Mouse (Mus musculus): ENCODE measurements at regions not wholly inside any gene's neighbourhood (a gene's known extent, or its start where the extent isn't known, plus 50 kb on each side); places are given as distances from the start of the nearest gene placed in this dataset.
A peak's percentile ranks its signal among the peaks of the same experiment; 100 is the strongest.

DNA sequence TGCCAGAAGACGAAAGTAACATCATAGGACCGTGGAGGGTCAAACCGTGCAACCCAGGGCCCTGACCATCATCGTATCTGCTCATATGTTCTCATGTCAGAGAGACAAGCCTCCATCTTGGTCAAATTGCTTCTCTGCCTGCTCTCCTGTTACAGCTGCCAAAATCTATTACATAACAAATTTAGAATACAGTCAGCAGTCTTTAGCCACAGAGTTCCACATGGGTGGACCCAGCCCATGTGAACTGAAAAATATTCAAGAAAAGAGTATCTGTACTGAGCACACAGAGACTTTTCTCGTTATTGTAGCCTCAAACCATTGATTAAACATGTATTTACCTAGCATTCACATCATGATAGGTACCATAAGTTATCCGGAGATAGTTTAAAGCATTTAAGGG lies 155.2 kb upstream of the Haao start:
- no peak for DNase-seq (ENCODE audit: low spot score in 2 of 2)
- no peak for TF ChIP-seq CTCF (conservative IDR thresholded peaks at IDR 0.05)
- H3K27ac ChIP-seq = no peak overlapping the region
- no peak overlapping the region for H3K4me3 ChIP-seq

GRCm38 (mm10) chr17:84002327-84002726 lies 154.6 kb upstream of the Haao start:
- Histone ChIP-seq H3K4me3 (no peak overlapping the region), H3K27ac (no peak overlapping the region)
- no peak for TF ChIP-seq CTCF (conservative IDR thresholded peaks at IDR 0.05)
- DNase-seq (ENCODE audit: low spot score in 2 of 2) = no peak

DNA sequence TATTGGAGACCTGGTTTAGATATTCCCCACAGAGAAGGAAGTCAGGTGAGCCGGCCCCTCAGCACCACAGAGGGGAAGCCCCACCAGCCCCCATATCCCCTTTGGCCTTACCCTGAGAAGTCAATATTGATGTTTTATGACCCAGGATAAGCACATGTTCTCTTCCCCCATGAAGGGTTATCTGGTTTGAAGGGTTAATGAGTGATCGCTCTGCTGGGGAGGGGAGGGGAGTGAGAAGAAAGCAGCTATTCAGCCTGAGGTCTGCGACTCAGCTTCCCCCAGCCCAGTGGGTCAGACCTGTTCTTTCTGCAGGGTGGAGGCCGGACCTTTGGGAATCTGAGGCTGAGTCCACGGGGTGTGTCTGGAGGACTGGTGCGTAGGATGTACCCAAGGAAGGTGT lies 152.4 kb upstream of the Haao start:
- no peak for TF ChIP-seq CTCF (conservative IDR thresholded peaks at IDR 0.05)
- Histone ChIP-seq H3K4me3 (no peak overlapping the region), H3K27ac (no peak overlapping the region)
- DNase-seq (ENCODE audit: low spot score in 2 of 2) = no peak

- TF ChIP-seq CTCF (conservative IDR thresholded peaks at IDR 0.05) = no peak
- H3K4me3 ChIP-seq = no peak overlapping the region
- no peak for DNase-seq (ENCODE audit: low spot score in 2 of 2)
- no peak overlapping the region for H3K27ac ChIP-seq
Measured at GRCm38 (mm10) chr17:83998972-83999545, 151.3 kb upstream of the Haao start.

- no peak for DNase-seq (ENCODE audit: low spot score in 2 of 2)
- no peak overlapping the region for H3K27ac ChIP-seq
- TF ChIP-seq CTCF (conservative IDR thresholded peaks at IDR 0.05) = no peak
- H3K4me3 ChIP-seq = no peak overlapping the region
Measured at GRCm38 (mm10) chr17:83998341-83998740, 150.6 kb upstream of the Haao start.

DNA sequence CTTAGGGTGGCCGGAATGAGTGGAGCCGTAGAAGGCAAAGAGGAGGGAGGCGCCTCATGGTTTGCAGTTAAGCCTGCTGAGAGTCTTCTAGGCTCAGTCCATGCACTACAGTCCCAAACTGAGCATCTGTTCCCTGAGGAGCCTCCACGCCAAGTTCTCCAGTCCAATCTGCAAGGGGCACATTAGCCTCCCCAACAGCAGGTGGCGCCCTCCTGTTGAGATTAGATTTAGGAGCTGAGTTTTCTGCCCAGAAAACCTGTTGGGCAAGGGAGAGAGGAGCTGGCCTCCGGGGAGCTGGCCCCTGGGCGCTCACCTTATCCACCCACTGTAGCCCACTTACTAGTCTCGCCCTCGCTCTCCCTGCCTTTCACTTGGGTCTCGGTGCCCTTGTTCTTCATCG lies 150.0 kb upstream of the Haao start:
- TF ChIP-seq CTCF (conservative IDR thresholded peaks at IDR 0.05) = peak; percentile 81
- no peak overlapping the region for H3K4me3 ChIP-seq
- DNase-seq (ENCODE audit: low spot score in 2 of 2) = peak; percentile 41 to 65
- H3K27ac ChIP-seq = no peak overlapping the region

DNA sequence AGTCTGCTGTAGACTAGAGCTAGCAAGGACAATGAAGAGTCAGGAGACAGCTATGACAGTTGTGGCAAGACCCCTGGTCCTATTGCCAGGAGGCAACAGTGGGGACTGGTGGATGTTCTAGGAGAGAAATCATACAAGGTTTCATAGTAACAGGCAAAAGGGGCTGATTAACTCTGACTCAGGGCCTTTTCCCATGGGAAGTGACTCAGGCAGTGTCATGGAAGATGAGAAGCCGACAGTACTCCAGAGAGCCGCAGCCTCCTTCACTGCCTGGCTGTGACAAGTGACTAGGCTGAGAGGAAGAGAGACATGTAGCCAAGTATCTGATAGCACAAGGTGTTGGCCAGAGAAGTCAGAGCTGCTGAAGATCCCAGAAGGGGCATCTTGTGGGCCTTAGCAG lies 145.3 kb upstream of the Haao start:
- DNase-seq (ENCODE audit: low spot score in 2 of 2) = no peak
- TF ChIP-seq CTCF (conservative IDR thresholded peaks at IDR 0.05) = no peak
- H3K27ac ChIP-seq = no peak overlapping the region
- H3K4me3 ChIP-seq = no peak overlapping the region

DNA sequence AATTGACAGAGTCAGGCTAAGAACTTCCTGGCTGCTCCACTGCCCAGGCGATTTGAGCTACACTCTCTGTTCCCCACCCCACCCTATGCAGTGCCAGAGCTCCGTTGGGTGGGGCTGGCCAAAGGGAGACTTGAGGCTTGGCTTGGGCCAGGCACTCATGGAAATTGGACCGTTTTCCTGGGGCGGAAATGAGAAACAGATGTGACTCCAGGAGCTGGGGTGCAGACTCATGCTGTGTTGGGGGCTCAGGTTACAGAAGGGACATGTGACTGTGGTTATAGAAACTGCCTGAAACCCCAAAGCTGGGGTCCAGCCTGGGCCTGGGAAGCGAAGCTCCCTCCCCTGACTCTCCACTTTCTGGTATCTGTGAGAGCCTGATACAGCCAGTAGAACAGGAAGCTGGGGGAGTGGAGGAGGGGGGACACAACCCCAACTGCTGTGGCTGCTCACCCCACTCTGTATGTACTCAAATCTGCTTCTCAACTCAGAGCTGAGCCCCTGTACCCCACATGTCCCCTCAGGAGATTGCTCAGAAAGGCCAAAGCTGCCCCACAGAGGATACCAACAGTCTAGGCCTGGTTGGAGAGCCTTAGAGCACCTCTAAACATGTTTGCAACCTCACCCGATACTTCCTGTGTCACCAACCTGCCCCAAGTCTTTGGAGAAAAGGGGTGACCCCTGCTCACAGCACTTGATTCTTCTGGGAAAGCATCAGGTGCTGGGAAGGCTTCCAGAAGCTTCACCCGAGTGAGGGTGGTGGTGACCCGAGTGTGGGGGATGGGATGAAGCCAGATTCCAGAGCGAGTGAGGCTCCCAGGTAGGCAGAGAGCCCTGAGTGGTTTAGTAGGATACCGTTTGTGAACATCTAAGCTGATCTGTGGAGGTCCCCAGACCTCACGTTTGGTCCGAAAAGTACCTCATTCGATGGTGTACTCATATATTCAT lies 142.9 kb upstream of the Haao start:
- H3K4me3 ChIP-seq = no peak overlapping the region
- H3K27ac ChIP-seq = no peak overlapping the region; the same call in 1 of the 2 replicates
- no peak for DNase-seq (ENCODE audit: low spot score in 2 of 2)
- TF ChIP-seq CTCF (conservative IDR thresholded peaks at IDR 0.05) = no peak

GRCm38 (mm10) chr17:83988897-83989296 lies 141.1 kb upstream of the Haao start:
- no peak for TF ChIP-seq CTCF (conservative IDR thresholded peaks at IDR 0.05)
- Histone ChIP-seq H3K27ac (peak overlapping the region; percentile 46; the same call in 1 of the 2 replicates), H3K4me3 (no peak overlapping the region)
- DNase-seq (ENCODE audit: low spot score in 2 of 2) = no peak

- Histone ChIP-seq H3K4me3 (no peak overlapping the region), H3K27ac (no peak overlapping the region)
- no peak for DNase-seq (ENCODE audit: low spot score in 2 of 2)
- TF ChIP-seq CTCF (conservative IDR thresholded peaks at IDR 0.05) = no peak
Measured at GRCm38 (mm10) chr17:83988165-83988564, 140.4 kb upstream of the Haao start.

DNA sequence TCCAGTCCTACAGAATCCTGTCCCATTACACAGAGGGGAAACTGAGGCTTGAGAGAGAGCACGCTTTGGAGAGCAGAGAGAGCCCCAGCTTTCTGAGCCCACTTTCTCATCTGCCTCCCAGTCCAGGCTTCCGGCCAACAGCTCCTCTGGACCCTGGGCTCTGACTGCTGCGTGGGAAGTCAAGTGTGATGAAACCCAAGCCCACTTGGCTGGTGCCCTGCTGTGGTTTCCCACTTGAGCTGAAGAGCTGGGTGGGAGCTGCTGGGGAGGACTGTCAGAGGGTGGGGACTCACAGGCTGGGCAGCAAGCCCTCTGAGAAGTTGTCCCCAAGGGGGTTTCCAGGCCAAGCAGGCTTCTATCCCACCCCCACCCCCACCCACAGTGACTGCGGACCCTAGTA lies 139.9 kb upstream of the Haao start:
- TF ChIP-seq CTCF (conservative IDR thresholded peaks at IDR 0.05) = no peak
- DNase-seq (ENCODE audit: low spot score in 2 of 2) = no peak
- no peak overlapping the region for H3K4me3 ChIP-seq
- no peak overlapping the region for H3K27ac ChIP-seq

- DNase-seq (ENCODE audit: low spot score in 2 of 2) = peak in 1 of 2 experiments; percentile 14
- Histone ChIP-seq H3K4me3 (no peak overlapping the region), H3K27ac (peak overlapping the region; percentile 37; the same call in 1 of the 2 replicates)
- no peak for TF ChIP-seq CTCF (conservative IDR thresholded peaks at IDR 0.05)
Measured at GRCm38 (mm10) chr17:83985916-83986578, 138.3 kb upstream of the Haao start.

DNA sequence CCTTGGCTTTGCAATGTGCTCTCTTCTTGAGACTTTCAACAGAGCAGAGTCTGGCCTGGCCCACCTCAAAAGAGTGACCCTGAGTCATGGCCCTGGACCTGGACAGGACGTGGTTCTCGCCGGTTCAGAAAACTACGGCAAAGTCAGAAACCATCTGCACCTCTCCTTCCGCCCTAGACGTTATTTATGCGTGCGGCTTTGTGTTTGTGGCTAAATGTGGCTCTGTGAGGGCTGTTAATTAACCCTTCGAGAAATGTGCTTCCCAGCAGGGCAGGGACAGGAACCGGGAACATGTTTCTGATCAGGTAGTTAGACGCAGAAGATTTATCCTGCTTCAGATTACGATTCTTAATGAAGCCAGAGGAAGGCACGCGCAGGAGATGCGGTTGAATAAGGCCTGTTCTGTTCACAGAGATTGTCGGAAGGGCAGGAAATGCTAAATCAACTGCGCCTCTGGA lies 137.6 kb upstream of the Haao start:
- DNase-seq (ENCODE audit: low spot score in 2 of 2) = no peak
- Histone ChIP-seq H3K4me3 (no peak overlapping the region), H3K27ac (peak overlapping the region; percentile 14; the same call in 1 of the 2 replicates)
- no peak for TF ChIP-seq CTCF (conservative IDR thresholded peaks at IDR 0.05)
